In genomic region chr9:106203990-106204851, GRCm38 (mm10) we compare ENCODE assay signal across 8 mouse cellular contexts. TPM values are rescaled to one million over a fixed set of nuclear protein-coding genes. Genes with fewer than 3 reads are reported as not detected.
A peak's percentile ranks its signal among the peaks of the same experiment; 100 is the strongest.
DNase-seq lines count a peak whose midpoint lies in the region; ATAC-seq and TF ChIP-seq lines count a peak whose summit lies in the region.

No protein-coding gene starts in this region.

- peak overlapping the region; percentile 89 for H3K27ac ChIP-seq in heart, embryonic 10.5 days
- H3K27ac ChIP-seq in ES-E14 (ENCODE audit: insufficient read depth, low read depth, low read length, poor library complexity, severe bottlenecking), result no peak overlapping the region
- H3K27ac ChIP-seq in embryonic facial prominence, embryonic 10.5 days (replicated peaks), result peak overlapping the region; percentile 49; the same call in 1 of the 2 replicates
- H3K27ac ChIP-seq in hindbrain, embryonic 15.5 days (replicated peaks), result no peak overlapping the region; the same call in 1 of the 2 replicates

- H3K36me3 ChIP-seq in heart, embryonic 10.5 days, result peaks cover 18% of the 10 kb centered on the region
- peaks cover 20% of the 10 kb centered on the region; the same call in 1 of the 2 replicates for H3K36me3 ChIP-seq in ES-E14 (ENCODE audit: control insufficient read depth, insufficient read depth, low read length, poor library complexity, severe bottlenecking)
- H3K36me3 ChIP-seq in embryonic facial prominence, embryonic 10.5 days (replicated peaks), result peaks cover 19% of the 10 kb centered on the region
- no peaks in the 10 kb centered on the region; the same call in 1 of the 2 replicates for H3K36me3 ChIP-seq in hindbrain, embryonic 15.5 days
- peaks cover 43% of the 10 kb centered on the region for H3K36me3 ChIP-seq in megakaryocyte, embryonic 14.5 days (replicated peaks; ENCODE audit: low read length)

- H3K4me2 ChIP-seq in hindbrain, embryonic 15.5 days, result peak overlapping the region; percentile 58

- in situ Hi-C loops in ES-E14 (cut with MboI; ENCODE audit: low sequenced_read_pairs in 2 of 2, unreplicated experiment in 2 of 2), result no loop called here

- peaks cover 66% of the 10 kb centered on the region for H3K4me1 ChIP-seq in heart, embryonic 10.5 days
- H3K4me1 ChIP-seq in ES-E14 (ENCODE audit: control insufficient read depth in 2 of 2, insufficient read depth in 2 of 2, low read length in 2 of 2, poor library complexity in 1 of 2), result peaks cover 2 to 30% of the 10 kb centered on the region in 2 experiments; a peak in 3 of 4 replicates
- peaks cover 48% of the 10 kb centered on the region for H3K4me1 ChIP-seq in embryonic facial prominence, embryonic 10.5 days
- peaks cover 43% of the 10 kb centered on the region for H3K4me1 ChIP-seq in hindbrain, embryonic 15.5 days (replicated peaks)
- H3K4me1 ChIP-seq in megakaryocyte, embryonic 14.5 days, result peaks cover 86% of the 10 kb centered on the region

- 74% methylated on average over 7 of the region's 7 CpGs for WGBS in heart, embryonic 10.5 days
- 83% methylated on average over 7 of the region's 7 CpGs for WGBS in embryonic facial prominence, embryonic 10.5 days
- 71% methylated on average over 7 of the region's 7 CpGs for WGBS in hindbrain, embryonic 15.5 days

- H3K9me3 ChIP-seq in heart, embryonic 10.5 days, result no peaks in the 10 kb centered on the region
- no peaks in the 10 kb centered on the region for H3K9me3 ChIP-seq in ES-E14 (ENCODE audit: control insufficient read depth, insufficient read depth, low read depth, low read length)
- no peaks in the 10 kb centered on the region for H3K9me3 ChIP-seq in embryonic facial prominence, embryonic 10.5 days
- no peaks in the 10 kb centered on the region for H3K9me3 ChIP-seq in hindbrain, embryonic 15.5 days
- no peaks in the 10 kb centered on the region for H3K9me3 ChIP-seq in megakaryocyte, embryonic 14.5 days

- no peak for ATAC-seq in hindbrain, embryonic 15.5 days (ENCODE audit: low FRiP score, low read depth)
- no peak for ATAC-seq in activated CD4-positive, CD25-positive, alpha-beta regulatory T cell, adult 4 months

- no peak for DNase-seq in heart, embryonic 10.5 days (ENCODE audit: low spot score)
- no peak for DNase-seq in heart, adult 8-10 months (ENCODE audit: low spot score)
- no peak for DNase-seq in ES-E14 (ENCODE audit: low read depth, low spot score)
- no peak for DNase-seq in embryonic facial prominence, embryonic 10.5 days (ENCODE audit: low spot score)
- DNase-seq in layer of hippocampus, adult 9-10 months (ENCODE audit: low spot score), result no peak

- no peaks in the 10 kb centered on the region for H3K27me3 ChIP-seq in heart, embryonic 10.5 days (ENCODE audit: insufficient read depth, poor library complexity, severe bottlenecking)
- 0 out of 2 replicates have a peak, but pooled peaks cover 8% of the 10 kb centered on the region for H3K27me3 ChIP-seq in embryonic facial prominence, embryonic 10.5 days (replicated peaks; ENCODE audit: low read depth, poor library complexity, severe bottlenecking)
- 0 out of 2 replicates have a peak, but pooled peaks cover 3% of the 10 kb centered on the region for H3K27me3 ChIP-seq in hindbrain, embryonic 15.5 days
- H3K27me3 ChIP-seq in megakaryocyte, embryonic 14.5 days (replicated peaks), result no peaks in the 10 kb centered on the region

- peak overlapping the region; percentile 74; the same call in 1 of the 2 replicates for H3K9ac ChIP-seq in ES-E14 (ENCODE audit: insufficient read depth, low read depth, low read length, poor library complexity, severe bottlenecking)
- peak overlapping the region; percentile 72 for H3K9ac ChIP-seq in hindbrain, embryonic 15.5 days

- peak overlapping the region; percentile 76 for H3K4me3 ChIP-seq in heart, embryonic 10.5 days
- peak overlapping the region; percentile 74 to 94; a peak in 2 of 4 replicates for H3K4me3 ChIP-seq in ES-E14 (ENCODE audit: insufficient read depth in 1 of 2, low read depth in 1 of 2, low read length in 2 of 2, poor library complexity in 1 of 2, severe bottlenecking in 1 of 2)
- peak overlapping the region; percentile 76 for H3K4me3 ChIP-seq in embryonic facial prominence, embryonic 10.5 days
- H3K4me3 ChIP-seq in hindbrain, embryonic 15.5 days, result peak overlapping the region; percentile 62; the same call in 1 of the 2 replicates
- peak overlapping the region; percentile 100 for H3K4me3 ChIP-seq in megakaryocyte, embryonic 14.5 days (replicated peaks)

TF ChIP-seq in ES-E14, 5 proteins besides CTCF, POLR2A, EP300 and RAD21:
- TF ChIP-seq ZNF384 (IDR thresholded peaks at IDR 0.05; ENCODE audit: low read depth, low read length) (no peak), ZC3H11A (IDR thresholded peaks at IDR 0.05; ENCODE audit: borderline replicate concordance, low read depth, low read length) (no peak), CHD2 (IDR thresholded peaks at IDR 0.05; ENCODE audit: low read depth, low read length) (no peak)

RNA-seq across cellular contexts. Expression of gene Twf2, which starts 1.3 kb away (rescaled TPM):
- 70.5 and 77.2 TPM in 2 replicates for polyA plus RNA-seq in heart, embryonic 10.5 days (2016; fragmentation: Nextera tagmentation; extraction: Ambion mirVana)
- total RNA-seq in heart, adult 8-10 months (2022), result 100 to 1,000 TPM; 188 to 245 (median 236) TPM
- total RNA-seq in ES-E14 (2012; rRNA removed), result 135 and 139 TPM in 2 replicates
- polyA plus RNA-seq in embryonic facial prominence, embryonic 10.5 days (2016; fragmentation: Nextera tagmentation; extraction: Ambion mirVana), result 69.5 and 74.7 TPM in 2 replicates
- 50.5 and 52.0 TPM in 2 replicates for polyA plus RNA-seq in hindbrain, embryonic 15.5 days (2015; fragmentation: Nextera tagmentation; extraction: Ambion mirVana)
- 149 TPM in 2 replicates for polyA plus RNA-seq in megakaryocyte, embryonic 14.5 days (2012; ENCODE audit: insufficient read depth, low replicate concordance)
- 100 to 1,000 TPM; 144 to 147 TPM for polyA plus RNA-seq in activated CD4-positive, CD25-positive, alpha-beta regulatory T cell, adult 4 months (2017; shearing (Covaris generic))

RNA-seq across cellular contexts. Expression of gene Ppm1m, which starts 4.7 kb away (rescaled TPM):
- 36.4 and 45.0 TPM in 2 replicates for polyA plus RNA-seq in heart, embryonic 10.5 days (2016; fragmentation: Nextera tagmentation; extraction: Ambion mirVana)
- total RNA-seq in heart, adult 8-10 months (2022), result 10 to 100 TPM in 3 of 4 experiments, 1 to 10 TPM in 1; 9.4 to 12.8 (median 12.3) TPM
- total RNA-seq in ES-E14 (2012; rRNA removed), result 40.6 and 53.9 TPM in 2 replicates
- 50.2 and 54.1 TPM in 2 replicates for polyA plus RNA-seq in embryonic facial prominence, embryonic 10.5 days (2016; fragmentation: Nextera tagmentation; extraction: Ambion mirVana)
- 17.6 and 21.2 TPM in 2 replicates for polyA plus RNA-seq in hindbrain, embryonic 15.5 days (2015; fragmentation: Nextera tagmentation; extraction: Ambion mirVana)
- polyA plus RNA-seq in megakaryocyte, embryonic 14.5 days (2012; ENCODE audit: insufficient read depth, low replicate concordance), result 8.2 and 12.4 TPM in 2 replicates
- 10 to 100 TPM; 13.6 to 14.2 TPM for polyA plus RNA-seq in activated CD4-positive, CD25-positive, alpha-beta regulatory T cell, adult 4 months (2017; shearing (Covaris generic))

RNA-seq across cellular contexts. Expression of gene Tlr9, which starts 18.2 kb away (rescaled TPM):
- polyA plus RNA-seq in heart, embryonic 10.5 days (2016; fragmentation: Nextera tagmentation; extraction: Ambion mirVana), result not detected in 2 replicates
- total RNA-seq in heart, adult 8-10 months (2022), result under 1 TPM; 0.33 to 0.57 (median 0.42) TPM
- total RNA-seq in ES-E14 (2012; rRNA removed), result 0.09 TPM in 1 of 2 replicates, not detected in the other
- polyA plus RNA-seq in embryonic facial prominence, embryonic 10.5 days (2016; fragmentation: Nextera tagmentation; extraction: Ambion mirVana), result not detected in 2 replicates
- polyA plus RNA-seq in hindbrain, embryonic 15.5 days (2015; fragmentation: Nextera tagmentation; extraction: Ambion mirVana), result 0.09 and 0.10 TPM in 2 replicates
- polyA plus RNA-seq in megakaryocyte, embryonic 14.5 days (2012; ENCODE audit: insufficient read depth, low replicate concordance), result 0.63 and 2.3 TPM in 2 replicates
- polyA plus RNA-seq in activated CD4-positive, CD25-positive, alpha-beta regulatory T cell, adult 4 months (2017; shearing (Covaris generic)), result under 1 TPM in 1 of 2 experiments, not detected in 1; 0.13 TPM

RNA-seq across cellular contexts. Expression of gene Wdr82, which starts 33.5 kb away (rescaled TPM):
- polyA plus RNA-seq in heart, embryonic 10.5 days (2016; fragmentation: Nextera tagmentation; extraction: Ambion mirVana), result 21.6 and 25.5 TPM in 2 replicates
- 10 to 100 TPM; 29.6 to 38.5 (median 34.0) TPM for total RNA-seq in heart, adult 8-10 months (2022)
- 83.7 and 95.8 TPM in 2 replicates for total RNA-seq in ES-E14 (2012; rRNA removed)
- 28.4 and 28.8 TPM in 2 replicates for polyA plus RNA-seq in embryonic facial prominence, embryonic 10.5 days (2016; fragmentation: Nextera tagmentation; extraction: Ambion mirVana)
- polyA plus RNA-seq in hindbrain, embryonic 15.5 days (2015; fragmentation: Nextera tagmentation; extraction: Ambion mirVana), result 35.9 and 36.6 TPM in 2 replicates
- 3.7 and 4.5 TPM in 2 replicates for polyA plus RNA-seq in megakaryocyte, embryonic 14.5 days (2012; ENCODE audit: insufficient read depth, low replicate concordance)
- polyA plus RNA-seq in activated CD4-positive, CD25-positive, alpha-beta regulatory T cell, adult 4 months (2017; shearing (Covaris generic)), result 10 to 100 TPM; 45.7 to 46.3 TPM

RNA-seq across cellular contexts. Expression of gene Alas1, which starts 44.2 kb away (rescaled TPM):
- polyA plus RNA-seq in heart, embryonic 10.5 days (2016; fragmentation: Nextera tagmentation; extraction: Ambion mirVana), result 96.9 and 120 TPM in 2 replicates
- 100 to 1,000 TPM; 335 to 477 (median 407) TPM for total RNA-seq in heart, adult 8-10 months (2022)
- 36.1 and 48.5 TPM in 2 replicates for total RNA-seq in ES-E14 (2012; rRNA removed)
- 72.1 and 80.7 TPM in 2 replicates for polyA plus RNA-seq in embryonic facial prominence, embryonic 10.5 days (2016; fragmentation: Nextera tagmentation; extraction: Ambion mirVana)
- 101 and 104 TPM in 2 replicates for polyA plus RNA-seq in hindbrain, embryonic 15.5 days (2015; fragmentation: Nextera tagmentation; extraction: Ambion mirVana)
- 13.1 and 14.8 TPM in 2 replicates for polyA plus RNA-seq in megakaryocyte, embryonic 14.5 days (2012; ENCODE audit: insufficient read depth, low replicate concordance)
- 10 to 100 TPM; 37.8 to 65.0 TPM for polyA plus RNA-seq in activated CD4-positive, CD25-positive, alpha-beta regulatory T cell, adult 4 months (2017; shearing (Covaris generic))

Comparison
In these comparisons a context has a peak if more than half of its experiments do, and no peak if none do; other contexts are left out.
1. H3K27ac ChIP-seq: peak in heart, embryonic 10.5 days (single experiment) and embryonic facial prominence, embryonic 10.5 days (single experiment); none in ES-E14 (single experiment) and hindbrain, embryonic 15.5 days (single experiment).
2. Peak in every context shown above with its lines, with median percentiles within 50 percentile points of each other: H3K4me3 ChIP-seq.